Mouse (Mus musculus) left cerebral cortex, postnatal 25 days (tissue): ENCODE results near the gene Camk2d. TPM values are rescaled to one million over a fixed set of nuclear protein-coding genes. Genes with fewer than 3 reads are reported as not detected.
A peak's percentile ranks its signal among the peaks of the same experiment; 100 is the strongest.

ENCODE experiments used
- DNase-seq, 2 experiments: peaks; one replicate each; pipeline ENCODE4 v3.0.0; 2022; ENCODE audit warnings: low spot score in 2 of 2, mixed read lengths in 1 of 2
- intact Hi-C: fragments of 180-260 bp; cut with DNase I; formaldehyde crosslinking; loops from one replicate; pipeline ENCODE4 v1.15.1; 2025
- total RNA-seq, 2 experiments: library from RNA; stranded (reverse); gene quantifications; 2 replicates each; pipeline ENCODE4 v1.2.3; 2021

Camk2d gene
- total RNA-seq, 2 experiments from 2014 or later, result 174 to 178 TPM

DNA sequence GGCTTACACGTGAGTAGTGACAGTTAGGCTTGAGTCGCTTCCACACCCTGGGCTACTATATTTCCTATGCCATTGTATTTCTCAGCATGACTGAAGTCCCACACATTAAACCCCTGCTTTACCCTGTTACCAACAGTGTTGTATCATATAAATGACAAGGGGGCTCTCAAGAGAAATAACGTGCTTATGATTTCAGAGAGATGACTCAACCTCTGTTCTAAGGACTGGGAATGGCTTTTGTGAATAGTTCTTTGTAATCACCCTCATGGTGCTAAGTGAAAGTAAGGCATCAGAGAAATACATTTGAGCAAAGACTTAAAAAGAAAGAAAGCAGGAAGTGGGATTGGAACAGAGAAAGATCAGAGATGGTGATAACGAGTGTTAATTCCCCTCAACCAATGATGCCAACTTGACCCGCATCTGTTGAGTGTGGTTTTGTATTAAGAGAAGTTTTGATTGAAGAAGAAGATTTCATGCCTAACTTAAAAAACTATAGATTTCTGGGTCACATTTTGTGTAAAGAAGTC is 238.6 kb downstream of the Camk2d start:
- intact Hi-C loops, result no loop called here
- no peak for DNase-seq

DNA sequence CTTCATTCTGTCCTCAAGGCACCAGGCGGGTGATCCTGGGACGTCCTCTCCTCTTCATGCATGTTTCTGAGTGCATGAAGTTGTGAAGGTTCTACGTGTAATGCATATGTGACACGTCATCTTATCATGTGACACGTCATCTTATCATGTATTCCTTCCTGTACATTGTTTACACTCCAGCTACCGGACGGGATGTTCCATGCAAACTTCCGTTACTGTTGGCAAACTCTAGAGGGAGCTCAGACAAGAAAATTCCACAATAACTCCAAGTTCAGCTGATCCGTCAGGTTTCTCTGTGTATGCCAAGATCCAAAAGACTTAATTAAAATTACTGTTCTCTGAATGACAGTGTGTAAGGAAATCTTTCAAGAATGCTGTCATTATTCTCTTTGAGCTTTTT is 246.7 kb downstream of the Camk2d start:
- DNase-seq, result no peak

DNA sequence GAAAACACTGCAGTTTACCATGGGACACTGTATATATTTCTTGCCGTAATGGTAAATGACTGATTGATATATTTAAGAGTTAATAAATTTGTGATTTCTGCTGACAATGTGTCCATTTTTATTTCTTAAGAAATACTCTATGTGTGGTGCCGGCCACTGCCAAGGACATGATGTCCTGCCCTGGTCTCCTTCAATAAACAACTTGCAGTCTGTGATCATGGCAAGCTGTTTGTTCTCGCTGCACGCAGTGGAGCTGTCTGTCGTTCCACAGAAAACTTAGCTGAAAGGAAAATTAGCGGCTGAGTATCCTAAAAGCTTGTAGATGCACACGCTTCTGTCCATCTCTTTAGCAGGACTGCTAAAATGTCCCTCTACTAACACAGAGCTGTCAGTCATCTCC is 248.7 kb downstream of the Camk2d start:
- intact Hi-C loops, result no loop called here
- no peak for DNase-seq

More for the DNA sequence above, 246.7 kb downstream of the Camk2d start:
- intact Hi-C loops, result no loop called here

DNA sequence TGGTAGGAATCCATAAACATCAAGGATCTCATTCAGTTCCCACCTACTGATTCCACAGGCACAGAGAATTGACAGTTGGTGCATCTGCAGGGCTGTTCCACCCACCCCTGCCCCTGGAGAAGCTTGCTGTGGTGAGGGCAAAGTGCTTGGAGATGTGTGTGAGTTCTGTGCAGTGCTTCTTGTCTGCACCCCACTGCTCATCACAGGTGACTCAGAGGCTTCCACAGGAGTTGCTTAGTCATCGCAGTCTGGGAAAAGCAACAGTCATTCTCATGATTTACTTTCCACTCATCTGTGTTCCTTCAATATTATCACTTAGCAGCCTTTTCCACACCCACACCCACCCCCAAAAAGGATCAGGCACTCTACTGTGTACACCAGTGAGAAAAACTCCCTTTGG is 252.0 kb downstream of the Camk2d start:
- DNase-seq, result peak; percentile 44 to 86

DNA sequence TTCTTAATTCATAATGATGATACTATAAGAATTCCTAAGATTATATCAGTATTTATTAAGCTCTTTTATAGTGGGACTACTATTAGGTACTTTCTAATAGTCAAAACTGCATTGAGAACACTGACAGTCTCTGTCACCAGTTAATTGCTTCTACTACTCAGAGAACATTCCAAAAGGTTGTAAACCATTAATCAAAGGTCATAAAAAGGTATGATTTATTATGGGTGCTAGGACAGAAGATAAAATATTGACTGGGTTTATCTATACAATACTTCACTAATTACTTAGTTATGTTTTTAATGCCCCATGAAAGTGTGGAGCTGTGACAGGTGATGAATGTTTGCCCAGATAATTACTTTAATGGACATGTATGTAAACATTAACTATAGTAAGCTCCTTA is 264.3 kb downstream of the Camk2d start:
- no peak for DNase-seq
- intact Hi-C loops, result no loop called here

More for the DNA sequence above, 252.0 kb downstream of the Camk2d start:
- intact Hi-C loops, result no loop called here

DNA sequence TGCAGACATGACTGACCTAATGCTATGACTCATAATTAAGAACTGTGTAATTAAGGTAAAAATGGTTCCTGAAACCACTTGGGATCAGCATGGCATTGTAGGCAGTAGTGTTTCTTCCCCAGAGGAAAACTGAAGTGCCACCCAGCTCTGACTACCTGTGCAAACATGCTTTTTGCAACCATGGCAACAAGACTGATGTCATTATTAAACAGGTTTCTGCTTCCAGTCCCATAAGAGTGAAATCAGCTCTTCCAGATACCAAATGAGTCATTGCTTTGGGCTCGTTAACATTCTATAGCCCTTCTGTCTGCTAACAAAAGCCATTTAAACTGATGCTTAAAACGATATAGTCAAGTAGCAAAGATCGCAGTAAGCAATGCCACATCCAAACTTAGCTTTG is 273.5 kb downstream of the Camk2d start:
- DNase-seq, result no peak
- intact Hi-C loops, result no loop called here

DNA sequence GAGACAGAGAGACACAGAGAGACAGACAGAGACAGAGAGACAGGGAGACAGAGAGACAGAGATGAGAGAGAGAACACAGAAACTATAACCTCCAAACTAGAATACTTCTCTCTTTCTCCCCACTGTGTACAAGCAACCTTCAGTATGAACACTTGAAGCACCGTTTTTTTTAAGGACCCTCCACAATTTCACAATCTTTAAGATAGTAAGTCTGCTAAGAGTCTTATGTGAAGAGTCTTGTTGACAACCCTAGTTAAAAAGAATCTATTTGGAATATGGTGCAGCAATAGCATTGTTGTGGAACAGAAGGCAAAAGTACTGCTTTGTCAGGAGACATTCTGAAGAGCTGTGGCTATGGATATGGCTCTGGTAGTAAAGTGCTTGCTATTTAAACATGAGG is 274.6 kb downstream of the Camk2d start:
- intact Hi-C loops, result no loop called here

DNA sequence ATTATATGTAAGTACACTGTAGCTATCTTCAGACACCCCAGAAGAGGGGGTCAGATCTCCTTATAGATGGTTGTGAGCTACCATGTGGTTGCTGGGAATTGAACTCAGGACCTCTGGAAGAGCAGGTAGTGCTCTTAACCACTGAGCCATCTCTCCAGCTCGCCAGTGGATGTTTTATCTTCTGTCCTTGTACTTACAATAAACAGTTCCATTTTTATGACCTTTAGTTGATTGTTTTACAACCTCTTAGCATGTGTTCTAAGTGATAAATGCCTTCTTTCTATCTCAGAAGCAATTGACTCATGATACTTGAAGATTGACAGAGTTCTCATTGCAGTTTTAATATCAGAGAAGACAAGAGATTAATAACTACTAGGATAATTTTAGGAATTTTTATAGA is 282.1 kb downstream of the Camk2d start:
- no peak for DNase-seq
- intact Hi-C loops, result no loop called here

More for the DNA sequence above, 274.6 kb downstream of the Camk2d start:
- no peak for DNase-seq

DNA sequence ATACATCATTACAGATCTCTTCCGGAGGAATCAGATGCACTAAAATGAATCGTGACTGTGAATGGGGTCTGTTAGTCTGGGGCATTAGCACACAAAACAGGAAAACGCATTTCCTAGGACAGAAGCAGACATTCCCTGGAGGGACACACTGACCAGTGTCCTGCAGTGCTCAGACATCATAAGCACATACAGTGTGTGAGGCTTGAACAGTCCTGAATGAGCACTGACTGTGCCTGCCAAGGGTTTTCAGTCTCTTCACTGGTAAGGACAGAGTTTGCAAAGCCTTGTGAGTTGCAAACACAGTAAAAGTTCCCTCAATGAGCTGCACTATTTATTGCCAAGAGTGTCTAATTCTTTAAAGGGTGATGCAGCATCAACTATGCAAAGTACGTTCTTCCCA is 290.0 kb downstream of the Camk2d start:
- intact Hi-C loops, result no loop called here

DNA sequence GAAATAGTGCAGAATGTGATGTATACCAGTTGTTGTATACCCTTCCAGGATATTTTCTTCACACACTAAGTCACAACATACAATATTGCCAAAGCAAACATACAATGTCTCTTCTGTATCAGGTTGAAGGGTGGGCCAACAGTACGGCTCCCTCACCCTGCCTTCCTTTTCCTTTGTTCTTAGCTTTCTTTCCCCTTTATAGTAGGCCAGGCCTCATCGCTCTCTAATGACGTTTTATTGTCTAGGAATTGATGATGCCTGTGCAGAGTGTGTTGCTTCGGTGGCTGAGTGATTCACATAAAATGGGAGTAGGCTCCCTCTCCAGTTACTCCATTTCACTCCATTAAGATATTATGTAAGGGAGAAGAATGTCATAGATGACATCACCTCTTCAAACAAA is 290.5 kb downstream of the Camk2d start:
- intact Hi-C loops, result no loop called here
- no peak for DNase-seq

More for the DNA sequence above, 290.0 kb downstream of the Camk2d start:
- DNase-seq, result no peak

Other genes starting within 250 kb of the Camk2d start
- gene Arsj, start 232.6 kb upstream of the Camk2d start, total RNA-seq, result 1 to 10 TPM; 2.1 to 2.5 TPM